Mouse (Mus musculus) liver, embryonic 14.5 days (tissue): ENCODE measurements around the gene Ush1g. TPM values are rescaled to one million over a fixed set of nuclear protein-coding genes. Genes with fewer than 3 reads are reported as not detected.

Experiments
- ATAC-seq: fragments of 200-750 bp; cut with Nextera tagmentation; 2 replicates; pipeline ENCODE4 v1.8.0; 2017; ENCODE audit warnings: moderate number of reproducible peaks, mild to moderate bottlenecking, moderate library complexity; ENCODE audit not compliant: insufficient read depth
- DNase-seq, 3 experiments: peaks; one replicate each; pipeline ENCODE4 v3.0.0-alpha.2; 2012 to 2013; ENCODE audit warnings: low read depth in 3 of 3, low spot score in 3 of 3
- H3K27ac ChIP-seq: fragments of 300-500 bp; sonication (generic); 2 replicates; pipeline ENCODE4 v1.5.1; 2014; ENCODE audit warnings: moderate library complexity, mild to moderate bottlenecking, control low read depth, inconsistent platforms
- H3K27me3 ChIP-seq: fragments of 300-500 bp; sonication (generic); 2 replicates; pipeline ENCODE4 v1.6.1; 2014; ENCODE audit warnings: mild to moderate bottlenecking, low read length, moderate library complexity; ENCODE audit not compliant: control insufficient read depth, insufficient read depth
- H3K36me3 ChIP-seq: fragments of 300-500 bp; sonication (generic); replicated peaks from 2 replicates; pipeline ENCODE4 v1.6.1; 2014; ENCODE audit warnings: low read depth; ENCODE audit not compliant: control insufficient read depth, insufficient read depth
- H3K4me1 ChIP-seq, 2 experiments: fragments of 200-500 bp in 1 of 2; fragments of 300-500 bp in 1 of 2; sonication (generic) in 1 of 2; replicated peaks; 2 replicates each; pipeline ENCODE4 v1.6.1; 2012 to 2014; ENCODE audit warnings: antibody characterized with exemption in 1 of 2, inconsistent platforms in 1 of 2, low read length in 1 of 2; ENCODE audit not compliant: control insufficient read depth in 2 of 2, insufficient read depth in 2 of 2
- H3K4me2 ChIP-seq: fragments of 300-500 bp; sonication (generic); 2 replicates; pipeline ENCODE4 v1.6.1; 2014; ENCODE audit warnings: low read depth, mild to moderate bottlenecking, control low read depth, moderate library complexity
- H3K4me3 ChIP-seq, 2 experiments: fragments of 200-500 bp in 1 of 2; fragments of 300-500 bp in 1 of 2; sonication (generic) in 1 of 2; 2 replicates each; pipeline ENCODE4 v1.5.1; 2012 to 2014; ENCODE audit warnings: low read depth in 2 of 2, low read length in 2 of 2, mild to moderate bottlenecking in 2 of 2, control low read depth in 1 of 2, inconsistent platforms in 1 of 2, moderate library complexity in 1 of 2; ENCODE audit not compliant: insufficient read depth in 1 of 2
- H3K9ac ChIP-seq: fragments of 300-500 bp; sonication (generic); replicated peaks from 2 replicates; pipeline ENCODE4 v1.6.1; 2014; ENCODE audit warnings: mild to moderate bottlenecking, control low read depth, moderate library complexity
- H3K9me3 ChIP-seq: fragments of 300-500 bp; sonication (generic); 2 replicates; pipeline ENCODE4 v1.6.1; 2016; ENCODE audit warnings: low read length, mixed read lengths; ENCODE audit not compliant: control insufficient read depth
- CTCF ChIP-seq: IDR thresholded peaks from 2 replicates; pipeline ENCODE4 v1.5.1; 2016; ENCODE audit warnings: antibody characterized with exemption, low read depth, control low read depth
- EP300 ChIP-seq: IDR thresholded peaks from 2 replicates; pipeline ENCODE4 v1.6.1; 2016; ENCODE audit warnings: antibody characterized with exemption, low read depth
- WGBS: fragments of 180-500 bp; shearing (Covaris S2); extraction: QIAGEN DNeasy Blood & Tissue Kit; methylation state at CpG from one replicate; pipeline ENCODE4 v1.1.7; 2014; ENCODE audit not compliant: insufficient replicate concordance; 5-methylcytosine and 5-hydroxymethylcytosine counted together
- polyA plus RNA-seq, 2 experiments: library from polyadenylated mRNA; depleted of rRNA in 1 of 2; stranded (reverse) in 1 of 2; unstranded in 1 of 2; fragments of >200 nt; fragmentation: Nextera tagmentation in 1 of 2; extraction: Ambion mirVana in 1 of 2; gene quantifications; 2 replicates each; pipeline versions ENCODE4 v1.2.1 to v1.2.3; 2012 to 2014

Gene Ush1g
- polyA plus RNA-seq, 2 experiments = 0.04 to 0.06 TPM

- ATAC-seq (no peak), DNase-seq (no peak)
- no peak overlapping the region for H3K9ac ChIP-seq
- no peaks in the 10 kb centered on the region for H3K9me3 ChIP-seq
- no peak overlapping the region for H3K27ac ChIP-seq
- 66% methylated on average over 7 of the region's 7 CpGs for WGBS
- no peak overlapping the region for H3K4me2 ChIP-seq
- no peak overlapping the region for H3K4me3 ChIP-seq
- no peaks in the 10 kb centered on the region for H3K27me3 ChIP-seq
- peaks cover 6 to 23% of the 10 kb centered on the region in 2 experiments for H3K4me1 ChIP-seq
- TF ChIP-seq CTCF = no peak
- TF ChIP-seq EP300 = no peak
- no peaks in the 10 kb centered on the region for H3K36me3 ChIP-seq
These were observed 47.7 kb downstream of the Ush1g start for GRCm38 (mm10) chr11:115274178-115274577.

GRCm38 (mm10) chr11:115273735-115274134 lies 48.1 kb downstream of the Ush1g start:
- Histone ChIP-seq H3K9ac (no peak overlapping the region), H3K4me3 (no peak overlapping the region), H3K36me3 (no peaks in the 10 kb centered on the region), H3K27me3 (no peaks in the 10 kb centered on the region), H3K4me1 (peaks cover 6 to 22% of the 10 kb centered on the region in 2 experiments), H3K9me3 (no peaks in the 10 kb centered on the region), H3K4me2 (no peak overlapping the region), H3K27ac (no peak overlapping the region)
- DNase-seq (no peak), ATAC-seq (no peak)
- TF ChIP-seq EP300 = no peak
- WGBS = 45% methylated on average over 7 of the region's 7 CpGs

GRCm38 (mm10) chr11:115272894-115273498 lies 48.8 kb downstream of the Ush1g start:
- Histone ChIP-seq H3K4me1 (peaks cover 4 to 19% of the 10 kb centered on the region in 2 experiments), H3K27ac (no peak overlapping the region), H3K9ac (no peak overlapping the region), H3K4me2 (no peak overlapping the region), H3K36me3 (no peaks in the 10 kb centered on the region), H3K27me3 (no peaks in the 10 kb centered on the region), H3K9me3 (no peaks in the 10 kb centered on the region), H3K4me3 (no peak overlapping the region)
- no peak for DNase-seq
- WGBS = 52% methylated on average over 10 of the region's 10 CpGs
- ATAC-seq = no peak
- TF ChIP-seq CTCF (no peak), EP300 (no peak)

GRCm38 (mm10) chr11:115271481-115271880 lies 50.4 kb downstream of the Ush1g start:
- 68% methylated on average over 10 of the region's 10 CpGs for WGBS
- no peak overlapping the region for H3K4me3 ChIP-seq
- H3K4me2 ChIP-seq = no peak overlapping the region
- H3K27me3 ChIP-seq = peaks cover 13% of the 10 kb centered on the region
- H3K36me3 ChIP-seq = no peaks in the 10 kb centered on the region
- no peaks in the 10 kb centered on the region for H3K9me3 ChIP-seq
- ATAC-seq (no peak), DNase-seq (no peak)
- H3K9ac ChIP-seq = no peak overlapping the region
- TF ChIP-seq EP300 = no peak
- no peak for TF ChIP-seq CTCF
- no peak overlapping the region for H3K27ac ChIP-seq
- peaks cover 0 to 15% of the 10 kb centered on the region in 2 experiments; a peak in 3 of 4 replicates for H3K4me1 ChIP-seq

- H3K4me1 ChIP-seq = peaks cover 0 to 10% of the 10 kb centered on the region in 2 experiments; a peak in 3 of 4 replicates
- H3K4me3 ChIP-seq = no peak overlapping the region
- H3K27ac ChIP-seq = no peak overlapping the region
- TF ChIP-seq EP300 = no peak
- TF ChIP-seq CTCF = no peak
- no peak for ATAC-seq
- no peaks in the 10 kb centered on the region for H3K36me3 ChIP-seq
- no peak overlapping the region for H3K9ac ChIP-seq
- H3K27me3 ChIP-seq = peaks cover 18% of the 10 kb centered on the region
- 73% methylated on average over 9 of the region's 9 CpGs for WGBS
- DNase-seq = no peak
- H3K9me3 ChIP-seq = no peaks in the 10 kb centered on the region
- no peak overlapping the region for H3K4me2 ChIP-seq
These were observed 50.8 kb downstream of the Ush1g start for GRCm38 (mm10) chr11:115271052-115271451.
